Mouse (Mus musculus) brain, adult 2 months (tissue): ENCODE data around the gene Ncbp3.

ENCODE experiments used
- DNase-seq: peaks from one replicate; pipeline ENCODE4 v3.0.0; 2011; ENCODE audit warnings: low read depth, low spot score

Gene Ncbp3

DNA sequence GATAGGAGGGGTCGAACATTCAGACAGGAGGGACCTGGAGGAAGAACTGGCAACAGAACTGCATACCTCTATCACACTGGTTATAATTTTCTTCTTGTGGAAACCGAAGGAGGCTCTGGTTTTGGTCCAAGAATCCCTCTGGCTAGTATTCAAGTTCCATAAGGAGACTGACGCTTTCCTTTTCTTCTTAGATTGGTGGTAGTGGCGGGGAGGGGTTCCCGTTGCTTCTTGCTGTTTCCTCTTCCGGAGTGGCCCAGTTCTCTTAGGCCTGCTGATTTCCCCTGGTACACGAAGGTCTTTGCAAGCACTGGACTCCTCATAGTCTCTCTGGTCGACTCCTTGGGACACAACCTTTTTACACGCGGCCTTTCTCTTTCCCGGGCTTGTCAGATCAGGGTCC, 89.5 kb downstream of the Ncbp3 start:
- no peak for DNase-seq

DNA sequence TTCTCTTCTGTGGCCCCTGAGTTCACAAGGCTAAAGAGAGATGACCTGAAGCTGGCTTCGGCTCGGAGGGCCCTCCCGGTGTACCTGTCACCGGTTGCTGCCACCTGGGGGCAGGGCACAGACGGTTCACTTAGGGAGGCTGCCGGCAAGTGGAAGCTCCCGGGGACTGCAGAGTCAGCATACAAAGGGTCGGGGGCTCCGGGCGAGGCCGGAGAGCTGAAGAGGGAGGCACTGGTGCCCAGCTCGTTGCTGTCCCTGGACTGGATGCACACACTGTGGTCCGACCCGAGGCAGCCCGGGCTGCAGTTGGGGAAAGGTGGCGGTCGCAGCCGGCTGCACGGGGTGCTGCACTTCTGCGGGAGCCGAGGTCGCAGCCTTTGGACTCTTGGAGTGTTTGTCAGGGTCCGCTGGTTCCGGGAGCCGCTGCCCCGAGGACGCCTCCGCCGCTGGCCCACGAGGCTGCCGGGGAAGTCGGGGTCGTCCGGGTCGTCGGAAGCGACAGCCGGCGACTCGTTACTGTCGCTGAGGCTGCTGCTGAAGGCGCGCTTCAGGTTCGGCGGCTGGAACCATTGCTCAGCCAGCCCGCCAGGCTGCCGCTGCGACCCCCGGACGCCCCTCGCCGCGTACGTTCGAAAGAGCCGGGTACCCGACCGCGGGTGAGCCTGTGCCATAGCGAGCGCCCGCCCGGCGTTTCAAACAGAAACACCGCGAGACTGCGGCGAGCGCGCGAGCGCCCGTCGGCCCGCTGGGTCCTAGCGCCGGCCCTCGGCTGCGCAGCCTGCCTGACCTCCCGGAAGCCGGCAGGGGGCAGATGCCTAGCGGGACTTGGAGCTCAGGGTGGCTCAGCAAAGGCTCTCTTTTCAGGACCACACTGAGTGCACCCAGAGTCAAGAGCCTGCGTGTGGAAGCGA, 90.3 kb downstream of the Ncbp3 start, which contains the start of gene Haspin:
Gene Haspin (minus strand): TSS at position 704 of the 911 bp plus-strand sequence.
- DNase-seq: peak; percentile 92
